Mouse (Mus musculus): ENCODE measurements at regions not wholly inside any gene's neighbourhood (a gene's known extent, or its start where the extent isn't known, plus 50 kb on each side); places are given as distances from the start of the nearest gene placed in this dataset. TPM values are rescaled to one million over a fixed set of nuclear protein-coding genes. Genes with fewer than 3 reads are reported as not detected.
"Not testable (repeated sequence)": the region's sequence is repeated elsewhere in the genome, so short reads cannot be mapped to it uniquely, and the experiment has no call there.

GRCm38 (mm10) chr19:9338971-9339370 is 203.5 kb upstream of the Asrgl1 start:
- DNase-seq (ENCODE audit: low spot score), result not testable (repeated sequence)

GRCm38 (mm10) chr19:9337447-9337846 is 202.0 kb upstream of the Asrgl1 start:
- not testable (repeated sequence) for DNase-seq (ENCODE audit: low spot score)

GRCm38 (mm10) chr19:9317932-9318331 is 182.5 kb upstream of the Asrgl1 start:
- DNase-seq (ENCODE audit: low spot score), result not testable (repeated sequence)

GRCm38 (mm10) chr19:9316162-9316561 is 180.7 kb upstream of the Asrgl1 start:
- DNase-seq (ENCODE audit: low spot score), result not testable (repeated sequence)

- DNase-seq (ENCODE audit: low spot score), result peak; percentile 7
Measured at GRCm38 (mm10) chr19:9283176-9283575, 147.7 kb upstream of the Asrgl1 start.

GRCm38 (mm10) chr19:9234676-9235075 is 99.2 kb upstream of the Asrgl1 start:
- not testable (repeated sequence) for DNase-seq (ENCODE audit: low spot score)

Small RNAs in the stretch of these regions (microRNA-seq; reads per million reads assigned to microRNA genes)
- gene Gm24543, result not detected
